Mouse (Mus musculus) v-Abl transformed pro-B cells (cell line): Measurements from ENCODE around the gene Slc25a34.

Source experiments
- in situ Hi-C, 2 experiments: fragments of 400-800 bp; cut with MboI; formaldehyde crosslinking; loops; one replicate each; pipeline ENCODE4 v1.15.1; 2025; ENCODE audit not compliant: unreplicated experiment in 2 of 2

Slc25a34 gene

DNA sequence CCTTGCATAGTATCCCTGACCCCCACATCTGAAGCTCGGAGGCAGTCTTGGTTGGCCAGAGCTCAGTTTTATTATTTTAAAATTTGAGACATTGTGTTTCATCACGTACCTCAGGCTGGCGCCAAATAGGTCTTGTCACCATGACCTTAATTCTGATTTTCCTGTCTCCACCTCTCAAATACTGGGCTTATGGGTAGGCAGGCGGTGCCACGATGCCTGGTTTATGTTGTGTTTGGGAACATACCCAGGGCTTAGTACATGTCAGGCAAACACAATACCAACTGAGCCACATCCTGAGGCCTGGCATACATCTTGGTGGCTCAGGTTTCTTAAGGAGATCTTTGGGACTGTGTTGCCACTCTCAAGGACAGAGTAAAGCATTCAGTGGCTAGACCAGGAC lies 1.0 kb downstream of the Slc25a34 start:
- in situ Hi-C loops, result loop anchor here (5.0 to 25.0 kb wide), 3 partner anchors 185 to 1790 kb away; partner anchors contain the start of gene Pramef8 (in 2 of the 2)

DNA sequence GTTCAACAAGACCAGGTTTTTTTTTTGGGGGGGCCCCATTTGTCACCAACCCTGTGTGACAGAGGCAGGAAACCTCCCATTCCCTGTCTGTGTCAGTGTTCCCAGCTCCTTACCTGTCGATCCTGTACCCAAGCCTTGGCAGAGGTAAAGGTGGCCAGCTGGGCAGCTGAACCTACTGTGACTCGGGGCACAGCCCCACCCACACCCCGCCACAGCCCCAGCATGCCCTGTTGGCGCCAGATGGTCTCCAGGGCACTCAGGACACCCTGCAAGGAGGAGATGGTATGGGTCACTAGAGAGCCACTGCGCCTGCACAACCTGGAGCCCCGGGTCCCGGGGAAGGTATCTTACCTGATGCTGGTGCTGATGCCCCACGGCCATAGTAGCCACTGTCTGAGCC lies 1.5 kb downstream of the Slc25a34 start:
- in situ Hi-C loops, result loop anchor here (5.0 to 25.0 kb wide), 3 partner anchors 185 to 1790 kb away; partner anchors contain the start of gene Pramef8 (in 2 of the 2)

DNA sequence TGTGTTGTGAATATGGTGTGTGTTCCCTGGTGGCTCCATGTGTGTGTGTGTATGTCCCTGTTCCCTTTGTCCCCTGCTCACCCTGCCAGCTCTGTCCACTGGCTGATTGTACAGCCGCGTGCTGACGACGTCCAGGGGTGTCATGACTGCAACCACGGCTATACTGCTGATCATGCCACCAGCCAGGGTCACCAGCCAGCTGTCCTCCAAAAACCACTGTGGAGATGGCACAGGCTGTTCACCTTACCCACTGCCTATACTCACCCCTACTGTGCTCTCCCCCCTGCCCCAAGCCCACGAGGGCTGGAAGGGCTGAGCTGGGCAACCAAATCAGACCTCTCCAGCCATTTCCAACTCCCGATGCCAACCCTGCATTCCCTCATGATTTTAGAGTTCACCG lies 2.3 kb downstream of the Slc25a34 start:
- in situ Hi-C loops, result loop anchor here (5.0 to 25.0 kb wide), 3 partner anchors 186 to 1791 kb away; partner anchors contain the start of gene Pramef8 (in 2 of the 2)

DNA sequence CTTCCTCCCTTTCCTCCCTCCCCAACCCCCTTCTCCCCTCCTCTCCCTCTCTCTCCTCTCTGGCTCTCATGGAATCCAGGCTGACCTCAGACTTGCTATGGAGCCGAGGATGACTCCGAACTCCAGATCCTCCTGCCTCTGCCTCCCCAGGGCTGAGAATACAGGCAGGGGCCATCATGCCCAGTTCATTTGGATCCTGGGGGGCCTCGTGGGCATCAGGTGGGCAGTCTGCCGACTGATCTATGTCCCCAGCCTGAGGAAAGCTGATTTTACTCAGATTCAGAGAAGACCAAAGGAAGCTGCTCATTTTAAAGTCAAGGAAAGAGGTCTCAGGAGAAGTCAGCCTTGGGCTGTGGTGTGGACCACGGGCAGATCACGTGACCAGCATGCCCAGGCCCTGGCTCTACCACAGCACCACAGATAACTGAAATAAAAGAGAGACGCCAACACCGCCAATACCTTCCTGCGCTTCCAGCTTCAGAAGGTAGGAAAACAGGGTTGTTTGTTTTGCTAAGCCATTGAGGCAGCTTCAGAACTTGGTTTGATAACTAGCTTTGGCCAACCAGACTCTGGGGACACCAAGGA lies 4.2 kb downstream of the Slc25a34 start:
- in situ Hi-C loops, result loop anchor here (5.0 to 25.0 kb wide), 5 partner anchors 238 to 1793 kb away; partner anchors contain the start of gene Pramef8 (in 2 of the 2)

DNA sequence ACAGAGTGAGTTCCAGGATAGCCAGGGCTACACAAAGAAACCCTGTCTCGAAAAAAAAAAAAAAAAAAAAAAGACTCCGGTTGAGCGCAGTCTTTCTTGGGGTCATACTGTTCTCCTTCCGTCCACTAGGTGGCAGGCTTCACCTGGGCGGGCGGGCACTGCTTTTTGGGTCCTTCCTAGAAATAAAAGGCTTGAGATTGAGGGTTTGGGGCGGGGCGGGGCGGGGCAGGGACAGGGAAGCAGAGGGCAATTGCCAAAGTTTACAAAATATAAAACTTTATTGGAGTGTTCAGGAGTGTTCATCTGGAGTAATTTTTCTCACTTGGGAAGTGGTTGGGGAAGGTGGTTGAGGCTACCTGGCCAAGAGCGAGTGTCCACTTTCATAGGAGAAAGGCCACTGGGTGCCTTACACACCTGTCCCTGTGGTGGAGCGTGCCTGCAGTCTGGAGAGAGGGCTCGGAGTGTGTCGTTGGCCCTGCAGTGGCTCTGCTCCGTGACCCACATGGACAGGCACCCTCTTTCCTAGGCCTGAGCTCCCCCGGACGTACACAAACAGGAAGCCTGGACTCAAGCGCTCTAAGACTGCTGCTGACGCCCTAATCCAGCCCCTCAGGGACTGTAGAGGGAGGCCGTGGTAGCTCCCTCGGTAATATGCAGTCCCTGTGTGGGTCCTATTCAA lies 4.9 kb downstream of the Slc25a34 start, which contains the start of gene Tmem82:
Gene Tmem82, minus strand, starts transcription at position 69 of the 679 bp plus-strand sequence.
- in situ Hi-C loops, result loop anchor here (5.0 to 25.0 kb wide), 5 partner anchors 239 to 1794 kb away; partner anchors contain the start of gene Pramef8 (in 2 of the 2)

DNA sequence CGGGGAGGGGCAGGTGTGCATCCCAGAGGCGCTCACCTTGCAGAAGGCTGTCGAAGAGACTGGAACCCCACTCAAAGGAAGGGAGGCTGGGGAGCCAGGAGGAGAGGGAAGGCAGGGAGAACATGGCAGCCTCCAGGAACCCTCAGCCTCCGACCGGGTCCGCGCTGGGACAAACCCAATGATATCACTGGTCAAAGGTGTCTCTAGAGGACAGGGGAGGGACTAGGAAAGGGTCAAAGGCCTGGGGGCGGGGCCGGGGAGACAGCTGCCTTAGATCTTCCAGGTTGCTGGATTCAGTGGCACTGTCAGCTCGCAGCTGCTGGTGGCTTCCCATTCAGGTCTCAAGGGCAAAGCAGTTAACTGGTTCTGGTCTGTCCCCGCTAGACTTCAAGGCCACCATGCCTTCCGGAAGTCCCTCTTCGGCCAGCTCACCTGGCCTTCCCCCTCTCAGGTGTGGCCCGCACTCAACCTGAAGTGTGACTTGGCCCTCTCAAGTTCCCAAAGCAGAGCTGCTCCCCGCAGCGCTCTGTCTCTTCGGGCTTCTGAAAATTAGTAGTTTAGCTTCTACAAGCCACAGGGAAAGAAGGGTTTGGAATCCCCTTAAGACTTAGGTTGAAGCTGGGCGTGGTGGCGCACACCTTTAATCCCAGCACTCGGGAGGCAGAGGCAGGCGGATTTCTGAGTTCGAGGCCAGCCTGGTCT lies 5.6 kb downstream of the Slc25a34 start:
- in situ Hi-C loops, result loop anchor here (5.0 to 25.0 kb wide), 5 partner anchors 239 to 1794 kb away; partner anchors contain the start of gene Pramef8 (in 2 of the 2)

DNA sequence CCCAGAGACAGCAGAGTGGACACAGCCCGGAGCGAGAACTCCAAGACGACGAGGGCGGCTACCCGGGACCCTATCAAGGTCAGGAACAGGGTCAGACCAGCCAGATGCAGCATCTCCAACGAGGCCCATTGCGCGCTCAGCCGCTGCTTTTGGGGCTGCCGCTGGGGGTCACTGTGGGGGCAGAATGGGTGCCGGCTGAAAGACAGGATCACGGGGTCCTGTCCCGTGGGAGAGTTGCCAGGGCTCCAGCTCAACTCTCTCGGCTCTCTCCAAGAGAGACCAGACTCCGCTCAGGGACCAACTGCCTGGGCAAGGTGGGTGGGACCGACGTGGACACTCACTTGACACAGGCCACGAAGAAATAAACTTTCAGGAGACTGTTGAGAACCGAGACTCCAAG lies 6.3 kb downstream of the Slc25a34 start:
- in situ Hi-C loops, result loop anchor here (5.0 to 25.0 kb wide), 5 partner anchors 240 to 1795 kb away; partner anchors contain the start of gene Pramef8 (in 2 of the 2)

DNA sequence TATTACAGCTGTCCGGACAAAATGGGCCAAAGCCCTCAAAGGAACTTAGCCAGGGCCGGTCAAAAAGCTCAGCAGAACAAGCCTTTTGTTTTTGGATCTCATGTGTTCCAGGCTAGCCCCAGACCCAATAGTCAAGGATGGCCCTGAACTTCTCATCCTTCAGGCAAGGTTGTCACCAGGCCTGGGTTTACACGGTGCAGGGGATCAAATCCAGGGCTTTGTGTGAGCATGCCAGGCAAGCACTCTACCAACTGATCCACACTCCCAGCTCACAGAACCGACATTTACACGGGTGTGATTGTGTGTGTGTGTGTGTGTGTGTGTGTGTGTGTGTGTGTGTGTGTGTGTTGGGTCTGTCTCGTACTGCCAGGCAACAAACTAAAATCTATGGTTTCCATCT lies 6.8 kb downstream of the Slc25a34 start:
- in situ Hi-C loops, result loop anchor here (5.0 to 25.0 kb wide), 5 partner anchors 240 to 1795 kb away; partner anchors contain the start of gene Pramef8 (in 2 of the 2)

DNA sequence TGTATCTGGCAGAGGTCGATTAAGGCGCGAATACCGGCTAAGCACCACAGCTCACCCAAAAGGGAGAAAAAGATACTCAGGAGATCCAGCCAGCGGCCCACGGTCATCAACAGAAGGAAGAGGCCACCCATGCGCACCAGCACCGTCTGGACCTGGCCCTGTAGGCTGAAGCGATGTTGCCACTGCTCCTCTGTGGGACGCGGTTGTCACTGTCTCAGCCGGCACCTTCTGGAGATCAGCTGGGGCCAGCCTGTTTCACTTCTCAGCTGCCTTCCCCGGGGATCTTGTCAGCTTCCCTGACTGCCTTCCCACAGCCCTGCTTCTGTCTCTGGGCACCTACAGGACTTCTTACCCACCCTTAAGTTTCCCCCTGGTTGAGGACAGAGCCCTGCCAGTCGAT lies 8.7 kb downstream of the Slc25a34 start:
- in situ Hi-C loops, result loop anchor here (5.0 to 25.0 kb wide), 5 partner anchors 242 to 1797 kb away; partner anchors contain the start of gene Pramef8 (in 2 of the 2)

DNA sequence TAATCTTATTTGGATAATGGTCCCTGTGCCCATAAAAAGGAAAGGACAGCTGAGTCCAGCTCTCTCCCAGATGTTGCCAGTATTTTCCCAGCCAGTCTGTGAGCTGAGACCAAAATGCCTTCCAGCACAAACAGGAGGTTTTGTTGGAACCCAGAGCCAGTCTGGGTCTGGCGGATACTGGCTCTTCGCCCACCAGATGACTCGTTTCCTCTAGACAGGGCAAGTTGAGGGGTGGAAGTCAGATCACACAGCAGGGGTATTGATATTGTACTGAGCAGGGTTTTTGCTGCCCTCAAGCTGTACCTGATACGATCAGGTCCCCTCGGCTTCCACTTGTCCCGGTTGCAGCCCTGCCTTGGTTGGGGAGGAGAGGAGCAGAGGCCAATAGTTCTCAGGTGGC lies 14.1 kb downstream of the Slc25a34 start:
- in situ Hi-C loops, result loop anchor here (25.0 kb wide), 2 partner anchors 528 to 1803 kb away; partner anchors contain the start of gene Pramef8 (in 2 of the 2)

DNA sequence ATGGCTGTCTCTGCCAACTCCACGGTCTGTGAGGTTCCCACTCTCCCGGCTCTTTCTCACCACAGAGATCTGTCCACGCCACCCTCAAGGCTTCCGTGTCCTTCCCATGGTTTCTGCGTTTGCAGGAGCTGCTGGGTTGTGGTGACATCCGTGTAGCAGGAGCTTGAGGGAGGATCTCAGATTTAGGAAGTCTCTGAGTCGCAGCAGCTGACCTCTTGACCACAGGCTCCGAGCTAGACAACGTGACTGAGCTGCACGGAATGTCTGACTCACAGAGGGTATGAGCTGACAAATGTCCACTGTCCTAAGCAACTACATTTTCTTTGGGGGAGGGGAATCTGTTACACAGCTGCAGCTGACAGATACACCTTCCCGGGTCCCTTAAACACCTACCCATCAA lies 17.8 kb downstream of the Slc25a34 start, which contains the start of gene Fblim1:
Gene Fblim1, minus strand, starts transcription at position 236 of the 400 bp plus-strand sequence.
- in situ Hi-C loops, result loop anchor here (25.0 kb wide), 2 partner anchors 531 to 1806 kb away; partner anchors contain the start of gene Pramef8 (in 2 of the 2)

DNA sequence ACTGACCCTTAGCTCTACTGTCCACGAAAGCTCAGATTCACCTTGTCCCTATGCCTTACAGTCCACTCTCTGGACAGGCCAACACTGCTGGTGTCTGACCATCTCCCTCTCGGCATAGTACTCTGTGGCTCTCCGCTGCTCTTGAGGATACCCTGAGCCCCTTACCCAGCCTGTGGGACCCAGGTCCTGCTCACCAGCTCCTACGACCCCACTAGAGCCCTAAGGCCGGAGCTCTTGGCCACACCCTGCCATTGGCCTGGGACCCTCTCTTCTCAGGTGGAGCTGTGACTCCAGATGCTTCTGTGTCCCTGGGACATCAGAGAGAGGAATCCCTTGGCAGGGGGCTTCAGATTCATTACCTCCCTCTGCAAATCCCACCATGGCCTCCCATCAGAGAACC lies 18.2 kb downstream of the Slc25a34 start:
- in situ Hi-C loops, result loop anchor here (25.0 kb wide), 2 partner anchors 532 to 1807 kb away; partner anchors contain the start of gene Pramef8 (in 2 of the 2)

DNA sequence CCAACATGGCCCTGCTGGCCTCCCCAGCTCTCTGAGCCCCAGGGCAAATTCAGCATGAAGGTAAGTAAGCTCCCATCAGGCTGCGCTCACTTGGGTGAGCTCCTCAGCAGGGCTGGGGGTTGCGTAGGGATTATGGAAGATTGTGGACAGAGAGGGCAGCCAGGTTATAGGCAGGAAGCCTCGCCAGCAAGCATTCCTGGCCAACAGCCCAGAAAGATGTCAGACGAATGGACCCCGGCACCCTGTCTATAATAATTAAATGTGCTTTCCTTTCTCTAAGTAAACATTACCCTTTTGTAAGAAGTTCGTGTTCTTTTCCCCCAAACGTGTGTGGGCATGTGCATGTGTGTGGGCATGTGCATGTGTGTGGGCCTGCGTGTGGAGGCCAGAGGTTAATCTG lies 19.1 kb downstream of the Slc25a34 start:
- in situ Hi-C loops, result loop anchor here (25.0 kb wide), 2 partner anchors 533 to 1808 kb away; partner anchors contain the start of gene Pramef8 (in 2 of the 2)

DNA sequence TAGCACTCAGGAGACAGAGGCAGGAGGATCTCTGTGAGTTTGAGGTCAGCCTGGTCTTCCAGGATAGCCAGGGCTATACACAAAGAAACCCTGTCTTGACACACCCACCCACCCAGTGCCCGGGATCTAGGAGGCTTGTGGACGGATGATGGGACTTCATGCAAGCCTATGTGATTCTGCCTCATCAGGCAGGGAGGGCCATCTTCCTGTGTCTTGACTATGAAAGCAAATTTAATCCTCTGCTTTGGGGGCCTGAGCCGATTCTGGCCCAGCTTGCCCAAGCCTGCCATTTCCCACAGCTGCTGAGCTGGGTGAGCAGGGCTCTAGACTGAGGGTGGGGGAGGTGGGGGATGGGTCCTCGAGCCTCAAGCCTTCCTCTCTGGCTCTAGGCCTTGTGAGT lies 19.7 kb downstream of the Slc25a34 start:
- in situ Hi-C loops, result loop anchor here (25.0 kb wide), 2 partner anchors 533 to 1808 kb away; partner anchors contain the start of gene Pramef8 (in 2 of the 2)

DNA sequence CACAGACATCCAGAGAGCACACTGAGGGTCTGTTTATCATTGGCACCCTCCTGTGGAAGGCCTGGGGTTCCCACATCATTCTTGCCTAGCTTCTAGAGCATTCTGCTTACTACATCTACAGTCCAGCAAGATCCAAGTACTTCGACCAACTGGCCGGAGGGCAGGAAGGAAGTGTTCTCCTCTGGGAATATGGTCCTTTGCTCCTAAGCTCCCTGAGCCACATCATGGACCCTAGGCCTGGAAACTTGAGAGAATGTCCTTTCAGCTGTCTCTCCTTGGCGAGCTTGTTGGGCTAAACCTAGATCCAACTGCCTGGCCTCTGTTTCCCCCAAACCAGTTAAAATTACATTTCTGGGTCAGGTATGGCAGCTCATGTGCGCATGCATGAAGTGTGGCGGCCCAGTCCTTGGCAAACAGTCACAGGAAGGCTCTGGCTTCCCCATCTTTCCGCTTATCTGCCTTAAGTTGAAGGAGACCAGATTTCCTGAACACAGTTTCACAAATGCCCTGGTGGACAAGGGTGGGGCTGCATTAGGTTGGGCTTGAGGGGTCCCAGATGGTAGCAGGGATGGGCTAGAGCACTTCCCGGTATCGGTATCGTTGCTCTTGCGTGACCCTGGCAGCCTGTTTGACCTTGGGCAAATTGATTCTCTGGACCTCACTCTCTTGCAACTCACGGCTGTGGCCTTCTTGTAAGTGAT lies 20.9 kb downstream of the Slc25a34 start:
- in situ Hi-C loops, result loop anchor here (25.0 kb wide), 2 partner anchors 535 to 1810 kb away; partner anchors contain the start of gene Pramef8 (in 2 of the 2)

DNA sequence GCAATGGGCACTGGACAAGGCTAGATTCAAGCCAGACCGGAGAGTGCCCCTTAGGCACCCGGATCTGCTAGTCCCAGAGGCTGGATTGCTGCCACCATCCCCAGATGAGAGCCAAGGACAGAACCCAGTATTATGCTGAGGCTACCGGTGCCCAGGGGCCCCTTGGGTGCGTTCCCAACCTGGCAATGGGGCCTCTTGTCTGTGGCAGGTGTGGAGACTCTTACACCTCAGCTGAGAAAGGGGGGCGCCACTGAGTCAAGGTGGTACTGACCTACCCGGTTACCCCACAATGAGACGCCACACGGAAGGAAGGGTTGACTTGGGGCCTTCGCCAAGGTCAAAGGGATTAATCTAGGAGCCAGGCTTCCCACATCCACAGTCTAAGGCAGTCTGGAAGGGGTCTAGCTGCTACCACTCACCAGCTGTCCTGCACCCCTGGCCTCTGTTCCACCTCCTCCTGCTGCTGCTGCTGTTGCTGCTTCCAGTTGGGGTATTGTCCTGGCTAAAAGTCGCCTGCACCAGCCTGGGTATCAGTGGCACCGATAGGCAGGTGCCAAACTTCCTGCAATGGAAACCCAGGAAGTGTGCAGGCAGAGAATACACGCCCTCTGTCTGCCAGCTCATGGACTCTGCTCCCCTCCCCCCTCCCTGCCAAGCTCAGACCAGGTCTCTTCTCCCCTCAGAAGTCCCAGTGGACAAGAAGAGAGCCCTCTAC lies 22.3 kb downstream of the Slc25a34 start:
- in situ Hi-C loops, result loop anchor here (25.0 kb wide), 2 partner anchors 536 to 1811 kb away; partner anchors contain the start of gene Pramef8 (in 2 of the 2)

DNA sequence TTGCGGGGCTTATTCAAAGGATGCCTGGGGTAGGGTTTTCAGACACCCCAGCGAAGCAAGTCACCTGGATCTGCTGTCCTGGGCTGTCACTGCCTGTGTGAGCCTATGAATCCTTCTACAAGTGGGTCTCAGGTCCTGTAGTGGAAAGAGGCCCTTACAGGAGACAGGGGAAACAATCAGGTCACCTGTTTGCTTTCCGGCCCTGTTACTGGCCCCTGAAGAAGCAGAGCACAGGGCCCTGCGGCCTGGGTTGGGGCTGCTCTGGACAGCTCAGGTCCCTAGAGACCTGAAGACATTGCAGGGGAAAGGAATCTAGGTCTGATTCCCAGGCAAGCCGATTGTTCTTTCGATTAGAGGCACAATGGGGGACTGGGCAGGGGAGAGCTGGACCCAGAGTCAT lies 23.3 kb downstream of the Slc25a34 start:
- in situ Hi-C loops, result loop anchor here (25.0 kb wide), 2 partner anchors 537 to 1812 kb away; partner anchors contain the start of gene Pramef8 (in 2 of the 2)
